Mouse (Mus musculus) right cerebral cortex, postnatal 4 days (tissue): ENCODE data around the gene Ckb.
"Not testable (repeated sequence)": the region's sequence is repeated elsewhere in the genome, so short reads cannot be mapped to it uniquely, and the experiment has no call there.

ENCODE experiments used
- DNase-seq: peaks from one replicate; pipeline ENCODE4 v3.0.0-alpha.2; 2022

The Ckb gene

GRCm38 (mm10) chr12:111668457-111668912 is 3.7 kb downstream of the Ckb start:
- DNase-seq: peak; percentile 100

GRCm38 (mm10) chr12:111667421-111667820 is 4.7 kb downstream of the Ckb start:
- DNase-seq: no peak

- no peak for DNase-seq
These were observed 5.8 kb downstream of the Ckb start for GRCm38 (mm10) chr12:111666380-111666779.

- DNase-seq: no peak
These were observed 6.9 kb downstream of the Ckb start for GRCm38 (mm10) chr12:111665041-111665880.

- DNase-seq: no peak
These were observed 7.9 kb downstream of the Ckb start for GRCm38 (mm10) chr12:111664144-111664634.

GRCm38 (mm10) chr12:111663228-111664143 is 8.7 kb downstream of the Ckb start:
- no peak for DNase-seq

GRCm38 (mm10) chr12:111661554-111661953 is 10.6 kb downstream of the Ckb start:
- DNase-seq: not testable (repeated sequence)

- no peak for DNase-seq
These were observed 11.5 kb downstream of the Ckb start for GRCm38 (mm10) chr12:111660628-111661027.

- DNase-seq: no peak
These were observed 12.8 kb downstream of the Ckb start for GRCm38 (mm10) chr12:111659331-111659730.

- no peak for DNase-seq
These were observed 16.4 kb downstream of the Ckb start for GRCm38 (mm10) chr12:111655695-111656094.

- DNase-seq: peak; percentile 72
These were observed 18.7 kb downstream of the Ckb start for GRCm38 (mm10) chr12:111653434-111653833.

GRCm38 (mm10) chr12:111652953-111653352 is 19.2 kb downstream of the Ckb start:
- no peak for DNase-seq

GRCm38 (mm10) chr12:111648061-111648645 is 24.0 kb downstream of the Ckb start:
- DNase-seq: peak; percentile 67
